Mouse (Mus musculus): ENCODE results near the gene Tex38.
A peak's percentile ranks its signal among the peaks of the same experiment; 100 is the strongest.

Gene Tex38

DNA sequence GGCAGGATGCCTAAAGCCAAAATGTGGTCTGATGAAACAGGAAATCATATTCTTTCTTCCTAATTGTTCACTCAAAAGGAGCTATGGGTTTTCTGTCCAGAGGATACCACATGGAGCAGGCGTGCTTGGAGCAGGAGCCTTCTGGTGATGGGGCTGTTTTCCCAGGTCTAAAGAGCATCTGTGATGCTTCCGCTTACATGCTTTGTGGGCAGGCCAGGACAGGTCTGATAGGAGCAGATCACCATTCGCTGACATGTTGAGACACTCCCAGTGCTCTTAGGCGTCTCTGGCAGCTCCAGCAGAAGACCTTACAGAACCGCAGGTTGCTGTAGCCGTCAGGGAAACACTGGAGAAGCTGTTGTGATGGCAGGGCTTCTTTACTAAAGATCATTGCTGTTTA lies 5.8 kb downstream of the Tex38 start:
- DNase-seq (ENCODE audit: low read depth, low spot score): no peak

DNA sequence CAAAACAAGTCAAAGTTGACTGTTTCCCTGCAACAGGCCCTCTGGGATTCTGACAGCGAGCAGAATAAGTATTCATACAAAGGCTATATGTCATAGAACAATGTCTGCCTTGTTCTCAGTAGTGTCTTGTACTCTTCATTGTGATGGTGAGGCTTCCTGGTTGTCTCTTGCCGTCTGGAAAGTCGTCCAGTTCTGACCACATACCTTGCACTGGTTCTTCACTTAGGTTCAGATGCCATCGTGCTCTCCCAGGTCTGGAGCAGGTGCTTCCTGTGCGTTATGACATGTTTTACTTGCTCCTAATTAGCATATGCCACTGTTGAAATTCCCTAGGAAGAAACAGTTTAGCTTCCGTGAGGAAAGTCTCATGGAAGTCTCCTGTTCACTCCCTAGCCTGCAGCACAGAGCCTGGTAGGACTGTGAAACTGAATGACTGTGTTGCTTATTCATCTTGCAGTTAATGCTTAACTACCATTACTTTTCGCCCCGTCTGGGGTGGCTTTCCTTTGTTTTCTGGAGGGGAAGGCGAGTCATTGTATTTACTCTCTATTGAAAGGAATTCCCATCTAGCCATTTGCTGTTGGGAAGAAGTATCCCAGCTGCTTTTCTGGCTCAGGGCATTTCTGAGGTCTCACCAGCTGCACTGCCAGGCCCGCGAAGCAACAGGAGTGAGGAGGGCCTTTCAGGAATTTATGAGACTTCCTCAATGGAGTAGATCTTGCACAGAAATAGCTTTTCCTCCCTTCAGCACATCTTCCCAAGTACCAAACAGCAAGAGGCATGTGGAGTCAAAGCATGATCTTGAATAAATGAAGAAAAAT lies 13.0 kb downstream of the Tex38 start:
- DNase-seq (ENCODE audit: low read depth, low spot score): no peak

- DNase-seq (ENCODE audit: low read depth, low spot score): no peak
These were observed 16.2 kb downstream of the Tex38 start for GRCm38 (mm10) chr4:115764581-115764980.

DNA sequence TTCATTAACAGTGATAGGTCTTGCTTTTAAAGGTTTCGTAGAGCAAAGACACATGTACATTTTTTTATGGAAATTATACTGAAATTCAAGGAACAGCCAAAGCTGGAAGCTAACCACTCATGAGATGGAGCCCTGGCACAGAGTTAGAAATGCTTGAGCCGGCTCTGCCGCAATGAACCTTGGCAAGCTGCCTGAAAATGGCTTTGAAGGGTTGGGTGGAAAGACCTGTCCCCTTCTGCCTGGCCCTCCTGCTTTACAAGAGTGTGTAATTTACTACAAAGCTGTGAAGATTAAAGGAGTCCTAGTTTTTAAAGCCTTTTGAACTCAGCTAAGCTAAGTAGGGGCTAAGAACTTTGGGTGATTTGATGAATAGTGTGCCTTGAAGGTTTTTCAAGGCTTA lies 19.6 kb downstream of the Tex38 start:
- no peak for DNase-seq (ENCODE audit: low read depth, low spot score)

- no peak for DNase-seq (ENCODE audit: low read depth, low spot score)
These were observed 26.0 kb downstream of the Tex38 start for GRCm38 (mm10) chr4:115754851-115755250.

- DNase-seq (ENCODE audit: low read depth, low spot score): no peak
These were observed 26.7 kb downstream of the Tex38 start for GRCm38 (mm10) chr4:115754101-115754500.

GRCm38 (mm10) chr4:115749336-115749735 lies 31.5 kb downstream of the Tex38 start:
- DNase-seq (ENCODE audit: low read depth, low spot score): no peak

DNA sequence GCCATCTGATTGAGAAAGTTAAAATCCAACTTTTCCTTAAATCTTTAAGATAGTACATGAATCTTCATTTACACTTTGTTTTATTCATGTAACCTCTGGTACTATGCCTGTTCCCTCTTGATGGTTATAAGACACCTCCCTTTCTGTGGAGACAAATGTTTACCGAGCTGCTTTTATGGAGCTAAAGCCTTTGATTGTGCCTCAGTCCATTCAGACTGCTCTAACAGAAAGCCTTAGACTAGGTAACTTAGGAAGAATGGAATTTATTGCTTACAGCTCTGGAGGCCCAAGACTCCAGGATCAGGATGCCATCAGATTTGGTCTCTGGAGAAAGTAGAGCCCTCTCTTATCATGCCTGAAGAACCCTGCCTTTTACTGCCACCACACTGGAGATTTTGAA lies 32.6 kb downstream of the Tex38 start:
- no peak for DNase-seq (ENCODE audit: low read depth, low spot score)

GRCm38 (mm10) chr4:115743096-115743495 lies 37.7 kb downstream of the Tex38 start:
- DNase-seq (ENCODE audit: low read depth, low spot score): no peak

DNA sequence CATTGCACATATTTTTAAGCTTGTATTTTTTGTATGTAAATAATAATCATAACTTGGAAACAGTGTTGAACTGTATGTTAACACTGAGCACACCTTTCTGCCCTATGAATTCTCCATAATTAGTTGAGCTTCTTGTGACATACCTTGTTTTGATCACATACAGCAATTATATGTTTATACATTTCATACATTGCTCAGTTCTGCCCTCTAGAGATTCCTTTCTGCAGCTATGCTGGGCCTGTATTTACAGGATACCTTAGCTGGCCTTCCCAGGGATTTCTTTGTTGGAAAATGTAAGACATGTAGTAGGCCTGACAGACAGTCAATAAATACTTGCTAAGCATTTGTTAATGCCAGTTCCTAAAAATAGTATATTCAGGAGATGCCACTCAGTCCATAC lies 38.2 kb downstream of the Tex38 start:
- DNase-seq (ENCODE audit: low read depth, low spot score): no peak

DNA sequence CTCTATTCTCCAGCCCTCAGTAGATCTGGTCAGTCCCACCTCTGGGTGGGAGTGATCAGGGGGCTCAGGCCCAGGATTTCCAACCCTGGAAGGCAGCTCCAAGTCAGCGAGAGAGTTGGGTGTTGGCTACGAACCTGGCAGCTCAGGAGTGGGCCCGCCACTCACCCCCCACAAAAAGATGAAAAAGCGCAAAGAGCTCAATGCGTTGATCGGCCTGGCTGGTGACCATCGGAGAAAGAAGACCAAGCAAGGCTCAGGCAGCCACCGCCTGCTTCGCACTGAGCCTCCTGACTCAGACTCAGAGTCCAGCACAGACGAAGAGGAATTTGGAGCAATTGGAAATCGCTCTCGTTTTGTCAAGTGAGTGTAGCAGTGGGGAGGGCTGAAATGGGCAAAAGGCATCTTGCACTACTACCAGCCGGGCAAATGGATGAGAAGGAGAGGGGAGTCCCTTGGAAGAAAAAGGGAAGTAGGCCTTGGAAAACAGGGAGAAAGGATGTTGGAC lies 42.3 kb downstream of the Tex38 start:
- no peak for DNase-seq (ENCODE audit: low read depth, low spot score)

DNA sequence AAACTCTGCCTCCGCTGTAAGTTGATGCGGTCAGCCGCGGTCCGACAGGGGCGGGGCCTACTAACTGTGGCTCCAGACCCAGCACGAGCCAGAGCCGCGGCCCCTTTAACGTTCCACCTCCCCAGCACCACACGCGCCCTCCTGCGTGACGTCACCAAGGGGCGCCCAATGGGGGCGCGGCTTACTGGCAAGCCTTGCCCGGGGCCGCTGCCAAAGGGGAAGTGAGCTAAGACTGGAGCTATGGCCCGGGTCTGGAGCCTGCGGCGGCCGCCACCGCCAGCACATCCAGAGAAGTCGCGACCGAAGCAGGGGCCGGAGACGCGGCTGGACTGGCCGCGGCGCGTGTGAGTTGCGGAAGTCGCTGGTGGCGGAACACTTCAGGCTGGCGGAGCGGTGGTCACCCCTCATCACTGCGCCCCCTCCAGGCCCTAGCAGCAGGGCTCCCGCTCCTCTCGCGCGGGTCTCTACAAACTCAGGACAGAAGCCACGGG lies 43.2 kb downstream of the Tex38 start, which contains the start of gene Efcab14:
TSS of gene Efcab14 (plus strand) at position 194 of the 491 bp plus-strand sequence.
- peak; percentile 94 for DNase-seq (ENCODE audit: low read depth, low spot score)

DNA sequence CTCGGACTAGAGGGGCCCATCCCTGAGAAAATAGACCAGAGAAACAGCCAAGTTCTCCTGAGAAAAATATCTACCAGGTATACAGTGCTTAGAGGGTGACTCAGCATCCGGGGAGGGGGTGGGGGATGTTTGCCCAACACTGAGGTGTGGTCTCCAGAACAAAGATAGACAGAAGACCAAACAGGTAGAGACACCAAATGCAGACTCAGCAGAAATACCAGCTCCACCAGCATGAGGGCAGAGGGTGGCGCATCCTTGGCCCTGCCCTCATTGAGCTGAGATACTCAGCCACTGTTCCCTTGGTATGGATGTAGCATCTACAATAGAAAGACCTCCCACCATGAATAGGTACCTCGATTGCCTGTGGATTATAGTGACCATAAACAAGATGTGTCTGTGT lies 46.0 kb downstream of the Tex38 start:
- no peak for DNase-seq (ENCODE audit: low read depth, low spot score)

- DNase-seq (ENCODE audit: low read depth, low spot score): no peak
These were observed 47.1 kb downstream of the Tex38 start for GRCm38 (mm10) chr4:115733746-115734145.

- peak; percentile 45 for DNase-seq (ENCODE audit: low read depth, low spot score)
These were observed 48.5 kb downstream of the Tex38 start for GRCm38 (mm10) chr4:115732223-115732818.

GRCm38 (mm10) chr4:115731588-115732222 lies 49.1 kb downstream of the Tex38 start:
- DNase-seq (ENCODE audit: low read depth, low spot score): peak; percentile 79
